Mouse (Mus musculus): Measurements from ENCODE around the gene Tspear.

GRCm38 (mm10) chr10:77643160-77643559 lies 43.2 kb upstream of the Tspear start:
- TF ChIP-seq CTCF (IDR thresholded peaks at IDR 0.05; ENCODE audit: insufficient read depth, low read length): no peak
- TF ChIP-seq POLR2A (IDR thresholded peaks at IDR 0.05; ENCODE audit: borderline replicate concordance, extremely low read depth, low read depth, low read length): no peak

Measured in lung, adult 2 months (tissue).